Mouse (Mus musculus) intestine, embryonic 14.5 days (tissue): ENCODE results near the gene Sorl1. TPM values are rescaled to one million over a fixed set of nuclear protein-coding genes. Genes with fewer than 3 reads are reported as not detected.

ENCODE experiments used
- ATAC-seq: fragments of 200-750 bp; cut with Nextera tagmentation; replicated peaks from 2 replicates; pipeline ENCODE4 v1.8.0; 2017; ENCODE audit warnings: low read depth, moderate number of reproducible peaks, moderate TSS enrichment, moderate library complexity; ENCODE audit not compliant: low FRiP score, low TSS enrichment
- DNase-seq: peaks from one replicate; pipeline ENCODE4 v3.0.0-alpha.2; 2018; ENCODE audit warnings: low spot score
- H3K27ac ChIP-seq: fragments of 300-500 bp; sonication (generic); 2 replicates; pipeline ENCODE4 v1.5.1; 2014; ENCODE audit warnings: low read depth, mild to moderate bottlenecking, control low read depth
- H3K27me3 ChIP-seq: fragments of 300-500 bp; sonication (generic); replicated peaks from 2 replicates; pipeline ENCODE4 v1.6.1; 2014; ENCODE audit warnings: low read length, control low read depth; ENCODE audit not compliant: control insufficient read depth, insufficient read depth
- H3K36me3 ChIP-seq: fragments of 300-500 bp; sonication (generic); 2 replicates; pipeline ENCODE4 v1.6.1; 2014; ENCODE audit warnings: low read length, control low read depth; ENCODE audit not compliant: control insufficient read depth, insufficient read depth
- H3K4me1 ChIP-seq: fragments of 300-500 bp; sonication (generic); replicated peaks from 2 replicates; pipeline ENCODE4 v1.6.1; 2014; ENCODE audit warnings: low read length, control low read depth, mixed read lengths; ENCODE audit not compliant: control insufficient read depth, insufficient read depth
- H3K4me2 ChIP-seq: fragments of 300-500 bp; sonication (generic); 2 replicates; pipeline ENCODE4 v1.6.1; 2014; ENCODE audit warnings: low read length
- H3K4me3 ChIP-seq: fragments of 300-500 bp; sonication (generic); 2 replicates; pipeline ENCODE4 v1.5.1; 2014; ENCODE audit warnings: low read depth, low read length, control low read depth, mixed read lengths
- H3K9ac ChIP-seq: fragments of 300-500 bp; sonication (generic); 2 replicates; pipeline ENCODE4 v1.6.1; 2014; ENCODE audit warnings: mild to moderate bottlenecking, low read length
- H3K9me3 ChIP-seq: fragments of 300-500 bp; sonication (generic); 2 replicates; pipeline ENCODE4 v1.6.1; 2016; ENCODE audit warnings: low read length, control low read depth; ENCODE audit not compliant: control insufficient read depth
- WGBS: fragments of 180-500 bp; shearing (Covaris S2); extraction: QIAGEN DNeasy Blood & Tissue Kit; methylation state at CpG from one replicate; pipeline ENCODE4 v1.1.7; 2014; 5-methylcytosine and 5-hydroxymethylcytosine counted together
- polyA plus RNA-seq: library from polyadenylated mRNA; unstranded; fragments of >200 nt; fragmentation: Nextera tagmentation; extraction: Ambion mirVana; gene quantifications from 2 replicates; pipeline ENCODE4 v1.2.1, GENCODE M21; 2014

Sorl1 gene
- polyA plus RNA-seq, 1 experiment from 2014 or later: 12.2 TPM

DNA sequence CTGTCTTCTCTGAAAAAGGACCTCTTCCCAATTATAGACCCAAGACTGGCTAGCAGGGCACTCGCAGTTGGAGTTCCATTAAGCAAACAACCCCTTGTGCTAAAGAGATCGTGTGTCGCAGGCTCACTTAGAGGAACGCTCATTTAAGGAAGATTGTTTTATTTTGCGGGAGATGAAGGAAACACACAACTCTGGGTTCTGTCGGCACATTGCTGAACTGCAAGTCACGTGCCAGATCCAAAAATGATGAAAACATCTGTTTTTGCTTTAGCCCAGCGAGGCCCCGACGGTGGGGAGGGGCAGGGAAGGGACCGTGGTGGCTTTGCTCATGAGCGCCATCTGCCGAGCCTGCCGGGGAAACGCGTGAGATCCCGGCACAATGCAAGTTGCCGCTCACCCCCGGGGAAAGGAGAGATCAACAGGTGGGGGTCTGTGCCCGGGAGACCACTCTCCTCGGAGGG, 173.1 kb downstream of the Sorl1 start:
- Histone ChIP-seq H3K9ac (peak overlapping the region; percentile 78), H3K4me3 (peak overlapping the region; percentile 38), H3K27ac (peak overlapping the region; percentile 97), H3K4me2 (peak overlapping the region; percentile 81), H3K27me3 (no peaks in the 10 kb centered on the region), H3K36me3 (no peaks in the 10 kb centered on the region), H3K9me3 (no peaks in the 10 kb centered on the region), H3K4me1 (peaks cover 28% of the 10 kb centered on the region)
- peak; percentile 78 for ATAC-seq
- DNase-seq: peak; percentile 97
- WGBS: 0% methylated on average over 21 of the region's 21 CpGs

DNA sequence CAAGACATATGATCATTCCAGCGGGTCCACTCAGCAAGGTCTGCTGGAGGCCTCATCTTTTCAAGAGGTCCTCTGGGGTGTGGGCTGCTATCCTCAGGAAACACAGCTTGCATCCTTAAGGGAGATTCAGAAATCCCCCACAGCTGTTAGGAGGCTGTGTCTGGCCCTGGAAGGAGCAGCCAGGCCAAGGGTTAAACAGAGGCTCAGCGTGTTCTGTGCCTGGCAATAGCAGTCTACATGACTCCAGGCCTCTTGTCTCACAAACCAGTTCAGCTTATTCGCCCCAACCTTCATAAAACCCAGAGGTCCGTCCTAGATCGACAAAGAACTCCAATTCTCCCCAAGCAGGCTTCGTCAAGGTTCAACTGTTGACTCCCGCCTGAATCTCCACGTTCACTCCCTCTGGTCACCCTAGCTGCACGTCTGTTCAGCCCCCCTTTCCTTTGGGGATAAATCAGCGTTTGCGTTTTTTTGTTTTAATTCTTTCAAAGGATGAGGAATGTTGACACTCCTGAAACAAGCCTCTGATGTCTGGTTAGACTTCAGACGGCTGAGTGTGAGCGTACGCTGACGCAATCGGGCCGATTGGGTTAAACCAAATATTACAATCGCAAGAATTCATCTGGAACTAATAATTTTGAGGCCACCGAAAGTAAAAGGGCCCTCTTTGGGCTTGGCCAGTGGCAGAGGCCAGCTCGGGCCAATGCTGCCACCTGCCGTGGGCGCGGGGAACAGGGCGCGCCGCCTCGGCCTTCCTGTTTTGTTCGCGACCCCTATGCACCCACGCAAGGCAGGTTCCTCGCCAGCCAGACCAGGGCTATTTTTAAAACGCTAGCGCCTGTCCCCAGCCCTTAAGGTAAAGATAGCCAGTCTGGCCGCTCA, 173.7 kb downstream of the Sorl1 start:
- Histone ChIP-seq H3K4me2 (peak overlapping the region; percentile 81), H3K9ac (peak overlapping the region; percentile 78), H3K27ac (peak overlapping the region; percentile 97), H3K27me3 (no peaks in the 10 kb centered on the region), H3K4me3 (peak overlapping the region; percentile 38), H3K4me1 (peaks cover 28% of the 10 kb centered on the region), H3K36me3 (no peaks in the 10 kb centered on the region), H3K9me3 (no peaks in the 10 kb centered on the region)
- WGBS: 5% methylated on average over 34 of the region's 34 CpGs
- DNase-seq (peak; percentile 63), ATAC-seq (peak; percentile 87)

DNA sequence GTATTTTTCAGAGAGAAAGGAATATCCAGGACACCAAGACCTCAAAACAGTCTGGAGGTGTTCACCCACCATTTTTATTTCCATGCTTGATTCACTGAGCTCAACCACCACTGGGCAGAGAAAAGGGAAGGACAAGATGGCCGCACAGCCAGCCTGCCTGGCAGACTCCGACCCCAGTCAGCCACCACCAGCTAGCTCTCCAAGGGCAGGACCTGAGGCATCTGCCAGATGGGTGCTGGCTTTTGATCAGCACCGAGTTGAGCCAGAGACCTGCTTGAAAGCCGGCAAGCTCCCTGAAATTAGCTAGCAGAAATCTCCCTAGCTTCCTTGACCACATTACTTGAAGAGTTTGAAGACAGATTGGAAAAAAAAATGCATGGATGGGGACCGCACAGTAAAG, 174.6 kb downstream of the Sorl1 start:
- no peaks in the 10 kb centered on the region for H3K36me3 ChIP-seq
- H3K4me2 ChIP-seq: no peak overlapping the region
- H3K4me3 ChIP-seq: no peak overlapping the region; the same call in 1 of the 2 replicates
- H3K27ac ChIP-seq: peak overlapping the region; percentile 97
- peaks cover 28% of the 10 kb centered on the region for H3K4me1 ChIP-seq
- ATAC-seq: no peak
- H3K9me3 ChIP-seq: no peaks in the 10 kb centered on the region
- no peak for DNase-seq
- H3K9ac ChIP-seq: no peak overlapping the region
- WGBS: 67% methylated on average over 5 of the region's 5 CpGs
- no peaks in the 10 kb centered on the region for H3K27me3 ChIP-seq

- Histone ChIP-seq H3K36me3 (no peaks in the 10 kb centered on the region), H3K4me2 (no peak overlapping the region), H3K27ac (no peak overlapping the region), H3K4me1 (peaks cover 8% of the 10 kb centered on the region), H3K27me3 (no peaks in the 10 kb centered on the region), H3K9me3 (no peaks in the 10 kb centered on the region), H3K4me3 (no peak overlapping the region), H3K9ac (no peak overlapping the region)
- WGBS: 92% methylated on average over 7 of the region's 7 CpGs
- DNase-seq: no peak
- no peak for ATAC-seq
Observed at GRCm38 (mm10) chr9:41944964-41945363, 179.1 kb downstream of the Sorl1 start.

DNA sequence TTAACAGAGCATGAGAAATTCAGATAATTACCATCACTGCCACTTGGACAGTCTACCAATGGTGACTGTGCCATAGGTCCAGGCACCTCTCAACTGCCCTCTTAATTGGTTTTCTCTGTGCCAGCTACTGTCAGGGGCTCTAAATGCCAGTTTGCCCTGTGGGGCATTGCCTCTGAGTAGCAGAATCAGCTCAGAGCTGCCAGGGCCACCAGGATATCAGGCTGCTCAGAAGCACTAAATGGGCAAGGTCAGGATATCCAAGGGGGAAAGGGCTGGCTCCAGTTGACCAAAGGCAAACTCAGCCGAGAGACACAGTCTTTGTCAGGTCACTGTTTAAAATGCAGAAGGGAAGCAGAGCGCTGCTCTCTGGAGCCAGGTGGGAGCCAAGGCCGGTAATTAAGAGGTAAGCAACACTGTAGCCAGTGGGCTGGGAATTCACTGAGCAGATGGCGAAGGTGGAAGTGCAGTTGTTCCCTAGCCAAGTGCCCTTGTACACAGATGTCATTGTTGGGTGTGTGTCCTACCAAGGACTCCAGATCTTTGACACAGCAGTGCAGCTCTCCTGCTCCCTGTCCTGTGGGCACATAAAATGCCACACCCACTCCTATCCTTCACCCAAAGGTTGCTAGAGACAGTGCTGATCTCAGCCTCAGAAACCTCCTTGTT, 181.0 kb downstream of the Sorl1 start:
- H3K9me3 ChIP-seq: no peaks in the 10 kb centered on the region
- WGBS: 66% methylated on average over 4 of the region's 4 CpGs
- no peak overlapping the region for H3K4me2 ChIP-seq
- no peak overlapping the region for H3K27ac ChIP-seq
- ATAC-seq (no peak), DNase-seq (no peak)
- H3K4me1 ChIP-seq: peaks cover 7% of the 10 kb centered on the region
- H3K36me3 ChIP-seq: no peaks in the 10 kb centered on the region
- no peaks in the 10 kb centered on the region for H3K27me3 ChIP-seq
- no peak overlapping the region for H3K9ac ChIP-seq
- H3K4me3 ChIP-seq: no peak overlapping the region

DNA sequence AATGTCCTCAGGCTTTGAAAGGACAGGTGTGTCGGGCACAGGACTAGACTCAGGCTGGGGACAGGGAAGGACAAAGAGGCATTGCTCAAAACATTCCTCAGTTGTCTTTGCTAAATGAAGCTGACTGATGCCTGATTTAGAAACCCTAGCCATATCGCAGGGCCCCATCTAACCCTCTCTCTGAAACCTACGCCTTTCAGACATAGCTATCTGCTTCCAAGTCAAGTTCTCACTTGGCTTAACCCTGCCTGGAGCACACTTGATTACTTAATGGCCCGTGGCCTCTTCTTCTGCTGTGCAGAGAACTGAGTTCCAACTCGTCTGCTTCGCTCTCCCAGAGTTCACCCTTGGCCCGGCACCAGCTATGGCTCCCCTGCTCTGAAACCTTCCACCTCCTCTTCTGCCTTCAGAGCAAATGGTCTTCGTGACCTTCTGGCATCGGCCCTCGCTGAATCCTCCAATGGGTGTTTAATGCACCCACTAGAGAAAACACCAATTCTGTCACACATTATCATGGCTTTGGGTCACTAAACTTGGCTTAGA, 183.7 kb downstream of the Sorl1 start:
- ATAC-seq: no peak
- WGBS: 86% methylated on average over 10 of the region's 10 CpGs
- no peak overlapping the region for H3K27ac ChIP-seq

GRCm38 (mm10) chr9:41938449-41938848, 185.6 kb downstream of the Sorl1 start:
- ATAC-seq (no peak), DNase-seq (no peak)
- H3K4me3 ChIP-seq: no peak overlapping the region
- no peak overlapping the region for H3K4me2 ChIP-seq
- H3K27ac ChIP-seq: peak overlapping the region; percentile 48
- no peaks in the 10 kb centered on the region for H3K36me3 ChIP-seq
- H3K27me3 ChIP-seq: no peaks in the 10 kb centered on the region
- no peak overlapping the region for H3K9ac ChIP-seq
- H3K4me1 ChIP-seq: peaks cover 39% of the 10 kb centered on the region
- 41% methylated on average over 8 of the region's 8 CpGs for WGBS
- no peaks in the 10 kb centered on the region for H3K9me3 ChIP-seq

More for the DNA sequence above, 183.7 kb downstream of the Sorl1 start:
- Histone ChIP-seq H3K36me3 (no peaks in the 10 kb centered on the region), H3K4me2 (no peak overlapping the region), H3K9me3 (no peaks in the 10 kb centered on the region), H3K4me3 (no peak overlapping the region), H3K27me3 (no peaks in the 10 kb centered on the region), H3K9ac (no peak overlapping the region), H3K4me1 (peaks cover 25% of the 10 kb centered on the region)
- no peak for DNase-seq

DNA sequence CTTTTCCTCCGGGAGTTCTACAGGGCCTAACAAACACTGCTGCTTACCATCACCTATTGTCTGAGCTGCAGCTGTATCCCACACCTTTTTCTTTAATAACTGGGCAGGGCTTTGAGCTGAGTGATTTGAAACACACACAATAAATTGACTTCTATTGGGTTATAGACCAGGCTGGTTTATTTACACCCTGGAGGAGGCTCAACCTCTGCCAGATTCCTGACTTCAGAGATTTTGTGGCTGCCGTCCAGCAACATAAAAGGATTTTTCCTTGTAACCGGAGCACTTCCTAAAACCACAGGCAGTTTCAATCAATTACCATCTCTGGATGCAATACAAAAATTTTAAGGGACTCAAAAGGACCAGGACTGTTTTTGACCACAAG, 186.1 kb downstream of the Sorl1 start:
- H3K27ac ChIP-seq: peak overlapping the region; percentile 48
- no peak for ATAC-seq
- no peak overlapping the region for H3K4me2 ChIP-seq
- H3K27me3 ChIP-seq: no peaks in the 10 kb centered on the region
- DNase-seq: peak; percentile 70
- H3K36me3 ChIP-seq: no peaks in the 10 kb centered on the region
- H3K4me1 ChIP-seq: peaks cover 39% of the 10 kb centered on the region
- H3K4me3 ChIP-seq: no peak overlapping the region
- WGBS: 9% methylated on average over 3 of the region's 3 CpGs
- no peak overlapping the region for H3K9ac ChIP-seq
- no peaks in the 10 kb centered on the region for H3K9me3 ChIP-seq
